Mouse (Mus musculus): ENCODE results near the gene Tmprss12. TPM values are rescaled to one million over a fixed set of nuclear protein-coding genes. Genes with fewer than 3 reads are reported as not detected.

Tmprss12 gene
- total RNA-seq (2023; ENCODE audit: inconsistent age), result not detected in 4 replicates

DNA sequence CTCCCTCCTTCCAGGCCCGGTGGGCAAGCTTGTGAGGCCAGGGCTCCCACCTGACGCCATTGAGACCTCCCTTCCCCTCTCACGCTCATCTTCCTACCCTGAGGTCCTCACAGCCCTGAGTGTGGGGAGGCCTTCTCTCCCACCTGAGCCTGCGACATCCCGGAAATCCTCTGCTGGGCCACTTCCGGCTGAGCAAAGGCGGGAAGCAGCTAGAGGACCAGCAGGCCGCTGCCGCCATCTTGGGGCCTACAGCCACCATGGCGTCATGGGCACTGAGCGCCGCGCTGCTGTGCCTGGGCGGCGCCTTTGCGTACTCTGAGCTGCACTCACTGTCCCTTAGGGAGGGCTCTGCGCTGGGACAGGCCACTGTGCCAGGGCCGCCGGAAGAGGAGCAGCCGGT lies at the start of gene Tmprss12:
Gene Tmprss12 (plus strand): TSS at position 212 of the 400 bp plus-strand sequence.

DNA sequence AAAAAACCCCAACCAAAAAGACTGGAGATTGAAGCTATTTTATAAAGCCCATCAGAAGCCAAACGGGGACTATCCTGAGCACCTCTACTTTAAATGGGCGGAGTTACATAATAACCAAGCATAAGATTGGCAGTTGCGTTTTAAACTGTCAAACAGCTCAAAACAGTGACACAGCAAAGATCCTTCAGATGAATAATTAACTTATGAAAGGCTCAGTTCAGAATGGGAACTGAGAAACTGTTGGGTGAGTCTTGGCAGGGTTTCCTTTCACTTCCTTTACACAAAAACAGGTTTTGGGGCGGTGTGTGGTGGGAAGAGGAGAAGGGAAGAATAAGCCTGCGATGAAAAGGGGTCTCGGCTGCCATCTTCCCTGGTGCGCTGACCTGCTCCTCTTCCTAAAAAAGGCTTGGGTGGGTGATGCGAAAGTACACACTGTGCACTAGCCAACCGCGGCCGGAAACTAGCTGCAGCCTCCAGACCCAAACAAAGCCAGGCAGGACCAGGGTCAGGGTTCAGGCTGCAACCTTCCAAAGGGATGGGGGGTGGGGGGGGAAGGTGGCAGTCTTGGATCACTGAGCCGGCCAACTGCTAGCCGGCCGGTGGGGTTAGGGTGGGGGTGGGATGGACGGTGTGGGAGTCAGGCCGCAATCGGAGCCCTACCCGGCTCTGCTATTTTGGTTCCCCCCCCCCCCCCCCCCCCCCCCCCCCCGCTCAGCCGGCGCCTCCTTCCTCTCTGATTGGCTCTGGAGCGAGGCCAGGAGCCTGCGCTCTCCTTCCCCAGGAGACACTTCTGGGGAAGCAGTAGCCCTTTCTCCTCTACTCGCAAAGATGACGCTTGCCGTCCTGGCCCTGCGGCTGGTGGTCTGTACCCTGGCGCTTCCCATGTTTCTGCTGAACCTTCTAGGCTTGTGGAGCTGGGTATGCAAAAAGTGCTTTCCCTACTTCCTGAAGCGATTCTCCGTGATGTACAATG lies 23.7 kb downstream of the Tmprss12 start, which contains the start of gene Mettl7a1:
Gene Mettl7a1 (plus strand): TSS at position 122 of the 973 bp plus-strand sequence.

DNA sequence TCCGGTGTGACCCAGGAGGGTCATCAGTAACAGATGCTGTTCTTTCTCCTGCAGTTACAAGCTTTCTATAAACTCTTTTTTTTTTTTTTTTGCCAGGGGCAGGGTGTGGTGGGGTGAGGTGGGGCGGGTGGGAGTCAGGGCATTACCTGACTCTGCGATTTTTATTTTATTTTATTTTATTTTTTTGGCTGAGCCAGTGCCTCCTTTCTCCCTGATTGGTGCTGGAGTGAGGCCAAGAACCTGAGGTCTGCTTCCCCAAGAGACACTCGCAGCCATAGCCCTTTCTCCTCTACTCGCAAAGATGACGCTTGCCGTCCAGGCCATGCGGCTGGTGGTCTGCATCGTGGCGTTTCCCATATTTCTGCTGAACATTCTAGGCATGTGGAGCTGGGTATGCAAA lies 54.0 kb downstream of the Tmprss12 start, which contains the start of gene Mettl7a3:
Gene Mettl7a3 (plus strand): TSS at position 301 of the 400 bp plus-strand sequence.

Other genes with a start within 250 kb of the Tmprss12 start
- 77.9 to 85.7 TPM (median 83.7 TPM) in 4 replicates for gene Dip2b, start 242.2 kb upstream of the Tmprss12 start, total RNA-seq (2023; ENCODE audit: inconsistent age)
- gene Atf1, start 53.0 kb upstream of the Tmprss12 start, total RNA-seq (2023; ENCODE audit: inconsistent age), result 62.4 to 84.3 TPM (median 76.9 TPM) in 4 replicates
- gene Mettl7a1, start 23.3 kb downstream of the Tmprss12 start, total RNA-seq (2023; ENCODE audit: inconsistent age), result 13.4 to 16.4 TPM (median 15.5 TPM) in 4 replicates
- gene Mettl7a3, start 54.1 kb downstream of the Tmprss12 start, total RNA-seq (2023; ENCODE audit: inconsistent age), result 0.61 TPM in 1 of 4 replicates, not detected in the others
- gene Methig1, start 72.3 kb downstream of the Tmprss12 start, total RNA-seq (2023; ENCODE audit: inconsistent age), result not detected in 4 replicates
- 0.60 to 0.81 TPM (median 0.78 TPM) in 4 replicates for gene Mettl7a2, start 72.4 kb downstream of the Tmprss12 start, total RNA-seq (2023; ENCODE audit: inconsistent age)
- gene Higd1c, start 83.7 kb downstream of the Tmprss12 start, total RNA-seq (2023; ENCODE audit: inconsistent age), result not detected in 4 replicates
- gene Gm5475, start 141.3 kb downstream of the Tmprss12 start, total RNA-seq (2023; ENCODE audit: inconsistent age), result not detected in 4 replicates
- 14.5 to 19.1 TPM (median 16.1 TPM) in 4 replicates for gene Slc11a2, start 144.2 kb downstream of the Tmprss12 start, total RNA-seq (2023; ENCODE audit: inconsistent age)
- gene Letmd1, start 188.2 kb downstream of the Tmprss12 start, total RNA-seq (2023; ENCODE audit: inconsistent age), result 43.7 to 45.3 TPM (median 44.9 TPM) in 4 replicates
- gene Csrnp2, start 214.7 kb downstream of the Tmprss12 start, total RNA-seq (2023; ENCODE audit: inconsistent age), result 4.5 to 5.4 TPM (median 4.8 TPM) in 4 replicates

Measured in B cell, adult (primary cell).